In the genomic region with DNA sequence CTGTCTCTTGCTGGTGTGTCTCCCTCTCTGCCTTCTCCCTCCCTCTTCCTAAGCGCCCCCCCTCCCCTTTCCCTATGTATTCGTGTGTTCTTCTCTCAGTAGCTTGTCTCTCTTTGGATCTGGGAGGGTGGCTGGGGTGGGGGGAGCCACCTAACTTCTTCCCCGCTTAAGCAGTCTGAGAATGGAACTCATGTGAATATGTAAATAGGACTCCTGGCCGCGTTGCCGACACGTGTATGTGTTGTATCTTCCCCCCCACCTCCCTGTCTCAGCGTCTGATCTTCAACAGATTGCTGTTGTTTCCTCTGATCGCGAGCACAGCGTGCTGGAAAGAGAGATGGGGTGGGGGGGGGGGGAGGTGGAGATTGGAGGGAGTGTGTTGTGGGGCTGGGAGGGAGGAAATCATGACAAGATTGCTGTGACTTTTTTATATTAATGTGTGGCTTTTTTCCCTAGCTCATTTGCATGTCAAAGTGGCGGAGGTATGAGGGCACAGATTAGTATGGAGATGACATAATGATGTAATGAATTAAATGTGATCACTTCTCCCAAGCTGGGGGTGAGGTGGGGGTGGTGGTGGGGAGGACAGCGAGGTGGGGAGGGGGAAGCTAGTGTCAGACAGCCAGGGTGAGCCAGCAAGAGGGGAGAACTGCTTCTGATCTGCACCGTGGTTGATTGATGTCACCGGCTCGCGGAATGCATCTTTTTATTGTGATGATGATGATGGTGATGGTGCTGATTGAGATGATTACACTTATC, we compare ENCODE assay signal across 10 mouse cellular contexts. TPM values are rescaled to one million over a fixed set of nuclear protein-coding genes. Genes with fewer than 3 reads are reported as not detected.
DNase-seq lines count a peak whose midpoint lies in the region; ATAC-seq lines count a peak whose summit lies in the region.
"Had no signal": no experiment of that assay in that cellular context is flagged by ENCODE, and none has a peak within 500 bp of the region (broad histone marks: within the 10 kb centered on the region; RNA-seq: fewer than 3 reads in every experiment).

No protein-coding gene starts in this region.

- H3K4me3 ChIP-seq in heart, embryonic 11.5 days (ENCODE audit: low read depth, low read length), result peak overlapping the region; percentile 1
- peak overlapping the region; percentile 20 for H3K4me3 ChIP-seq in hindbrain, embryonic 12.5 days
- H3K4me3 ChIP-seq in midbrain, embryonic 16.5 days (ENCODE audit: low read depth, low read length), result peak overlapping the region; percentile 40

- WGBS in heart, embryonic 11.5 days (ENCODE audit: insufficient replicate concordance), result under 1% methylated on average over 16 of the region's 17 CpGs
- WGBS in hindbrain, embryonic 12.5 days, result 0% methylated on average over 16 of the region's 17 CpGs
- WGBS in midbrain, embryonic 16.5 days, result under 1% methylated on average over 17 of the region's 17 CpGs

- H3K27me3 ChIP-seq in heart, embryonic 11.5 days (ENCODE audit: control insufficient read depth, insufficient read depth, low read length), result peaks cover 7% of the 10 kb centered on the region
- peaks cover 7% of the 10 kb centered on the region; the same call in 1 of the 2 replicates for H3K27me3 ChIP-seq in hindbrain, embryonic 12.5 days
- H3K27me3 ChIP-seq in midbrain, embryonic 16.5 days (ENCODE audit: control insufficient read depth, insufficient read depth, low read depth, low read length), result no peaks in the 10 kb centered on the region

- H3K36me3 ChIP-seq in heart, embryonic 11.5 days (ENCODE audit: control insufficient read depth, insufficient read depth, low read length), result no peaks in the 10 kb centered on the region
- H3K36me3 ChIP-seq in hindbrain, embryonic 12.5 days, result no peaks in the 10 kb centered on the region
- no peaks in the 10 kb centered on the region for H3K36me3 ChIP-seq in midbrain, embryonic 16.5 days (ENCODE audit: control insufficient read depth, insufficient read depth, low read length)

- H3K9me3 ChIP-seq in heart, embryonic 11.5 days (replicated peaks; ENCODE audit: control insufficient read depth, low read length), result no peaks in the 10 kb centered on the region
- H3K9me3 ChIP-seq in hindbrain, embryonic 12.5 days (replicated peaks), result no peaks in the 10 kb centered on the region
- H3K9me3 ChIP-seq in midbrain, embryonic 16.5 days (replicated peaks; ENCODE audit: control insufficient read depth, low read length, poor library complexity, severe bottlenecking), result no peaks in the 10 kb centered on the region

- H3K9ac ChIP-seq in heart, embryonic 11.5 days (ENCODE audit: low read depth, low read length), result no peak overlapping the region
- peak overlapping the region; percentile 56 for H3K9ac ChIP-seq in hindbrain, embryonic 12.5 days
- H3K9ac ChIP-seq in midbrain, embryonic 16.5 days (ENCODE audit: low read depth, low read length), result peak overlapping the region; percentile 65

- peak overlapping the region; percentile 58 for H3K4me2 ChIP-seq in heart, embryonic 11.5 days
- peak overlapping the region; percentile 62 for H3K4me2 ChIP-seq in hindbrain, embryonic 12.5 days (replicated peaks)
- H3K4me2 ChIP-seq in midbrain, embryonic 16.5 days (ENCODE audit: low read length), result peak overlapping the region; percentile 68

- no peak for ATAC-seq in heart, embryonic 11.5 days (replicated peaks; ENCODE audit: insufficient number of reproducible peaks, low FRiP score, low TSS enrichment)
- ATAC-seq in hindbrain, embryonic 12.5 days (ENCODE audit: low FRiP score), result peak; percentile 69
- ATAC-seq in midbrain, embryonic 16.5 days, result peak; percentile 75

- DNase-seq in heart, postnatal 10 days, result no peak
- peak; percentile 24 for DNase-seq in brain, adult 2 months (ENCODE audit: low read depth, low spot score)
- no peak for DNase-seq in spleen, postnatal 4 days (ENCODE audit: low spot score in 2 of 2)
- DNase-seq in right cerebral cortex, postnatal 36 days (ENCODE audit: low spot score in 2 of 2), result no peak
- no peak for DNase-seq in urinary bladder, postnatal 14 days (ENCODE audit: low spot score)
- DNase-seq: spleen, adult 18-20 months had no signal

- intact Hi-C loops in heart, postnatal 10 days (cut with DNase I), result no loop called here

- peaks cover 6% of the 10 kb centered on the region; the same call in 1 of the 2 replicates for H3K4me1 ChIP-seq in heart, embryonic 11.5 days (ENCODE audit: control insufficient read depth, insufficient read depth, low read length)
- peaks cover 59% of the 10 kb centered on the region for H3K4me1 ChIP-seq in hindbrain, embryonic 12.5 days
- H3K4me1 ChIP-seq in midbrain, embryonic 16.5 days (ENCODE audit: control insufficient read depth, insufficient read depth, low read length), result peaks cover 46% of the 10 kb centered on the region

- H3K27ac ChIP-seq in heart, embryonic 11.5 days (ENCODE audit: low read depth, low read length), result no peak overlapping the region
- H3K27ac ChIP-seq in hindbrain, embryonic 12.5 days, result peak overlapping the region; percentile 91
- peak overlapping the region; percentile 95 for H3K27ac ChIP-seq in midbrain, embryonic 16.5 days (ENCODE audit: low read length)
- H3K27ac ChIP-seq: macrophage had no signal

RNA-seq across cellular contexts. Expression of a gene that starts 0.5 kb away (rescaled TPM):
- polyA plus RNA-seq in heart, embryonic 11.5 days (2014; fragmentation: Nextera tagmentation; extraction: Ambion mirVana), result 6.3 and 8.4 TPM in 2 replicates
- total RNA-seq in heart, postnatal 10 days (2021), result 10 to 100 TPM; 10.8 TPM
- polyA plus RNA-seq in hindbrain, embryonic 12.5 days (2016; fragmentation: Nextera tagmentation; extraction: Ambion mirVana), result 56.8 and 64.7 TPM in 2 replicates
- 44.7 and 57.0 TPM in 2 replicates for polyA plus RNA-seq in midbrain, embryonic 16.5 days (2015; fragmentation: Nextera tagmentation; extraction: Ambion mirVana)
